Mouse (Mus musculus) stomach, postnatal 0 days (tissue): Measurements from ENCODE around the gene Rrp8. TPM values are rescaled to one million over a fixed set of nuclear protein-coding genes. Genes with fewer than 3 reads are reported as not detected.

Experiments used
- ATAC-seq: fragments of 200-750 bp; cut with Nextera tagmentation; 2 replicates; pipeline ENCODE4 v1.8.0; 2017; ENCODE audit not compliant: low FRiP score, low TSS enrichment
- DNase-seq: peaks from one replicate; pipeline ENCODE4 v3.0.0-alpha.2; 2016; ENCODE audit warnings: low spot score
- H3K27ac ChIP-seq: fragments of 300-500 bp; sonication (generic); replicated peaks from 2 replicates; pipeline ENCODE4 v1.5.1; 2014; ENCODE audit warnings: mild to moderate bottlenecking, control low read depth
- H3K27me3 ChIP-seq: fragments of 300-500 bp; sonication (generic); 2 replicates; pipeline ENCODE4 v1.6.1; 2014; ENCODE audit warnings: low read length; ENCODE audit not compliant: control insufficient read depth, insufficient read depth
- H3K36me3 ChIP-seq: fragments of 300-500 bp; sonication (generic); 2 replicates; pipeline ENCODE4 v1.6.1; 2014; ENCODE audit warnings: low read length, mixed read lengths; ENCODE audit not compliant: control insufficient read depth, insufficient read depth
- H3K4me1 ChIP-seq: fragments of 300-500 bp; sonication (generic); replicated peaks from 2 replicates; pipeline ENCODE4 v1.6.1; 2014; ENCODE audit warnings: antibody characterized with exemption; ENCODE audit not compliant: control insufficient read depth, insufficient read depth
- H3K4me2 ChIP-seq: fragments of 300-500 bp; sonication (generic); replicated peaks from 2 replicates; pipeline ENCODE4 v1.6.1; 2014; ENCODE audit warnings: low read depth, mild to moderate bottlenecking, control low read depth, moderate library complexity
- H3K4me3 ChIP-seq: fragments of 300-500 bp; sonication (generic); 2 replicates; pipeline ENCODE4 v1.5.1; 2014; ENCODE audit warnings: low read depth, low read length, control low read depth
- H3K9ac ChIP-seq: fragments of 300-500 bp; sonication (generic); 2 replicates; pipeline ENCODE4 v1.6.1; 2014; ENCODE audit warnings: mild to moderate bottlenecking, low read length, control low read depth, mixed read lengths
- H3K9me3 ChIP-seq: fragments of 300-500 bp; sonication (generic); 2 replicates; pipeline ENCODE4 v1.6.1; 2016; ENCODE audit warnings: low read length; ENCODE audit not compliant: control insufficient read depth
- CTCF ChIP-seq: IDR thresholded peaks from 2 replicates; pipeline ENCODE4 v1.5.1; 2016; ENCODE audit warnings: antibody characterized with exemption, low read depth, mild to moderate bottlenecking, moderate library complexity
- EP300 ChIP-seq: optimal IDR thresholded peaks from 2 replicates; pipeline ENCODE3; 2016; ENCODE audit warnings: antibody characterized with exemption
- WGBS: fragments of 180-500 bp; shearing (Covaris S2); extraction: QIAGEN DNeasy Blood & Tissue Kit; methylation state at CpG from one replicate; pipeline ENCODE4 v1.1.7; 2014; 5-methylcytosine and 5-hydroxymethylcytosine counted together
- polyA plus RNA-seq: library from polyadenylated mRNA; unstranded; fragments of >200 nt; fragmentation: Nextera tagmentation; extraction: Ambion mirVana; gene quantifications from 2 replicates; pipeline ENCODE4 v1.2.1, GENCODE M21; 2015

Rrp8 gene
- polyA plus RNA-seq, 1 experiment from 2014 or later, result 21.3 TPM

- Histone ChIP-seq H3K9me3 (no peaks in the 10 kb centered on the region), H3K9ac (no peak overlapping the region), H3K27ac (no peak overlapping the region), H3K4me3 (no peak overlapping the region), H3K4me1 (no peaks in the 10 kb centered on the region), H3K36me3 (no peaks in the 10 kb centered on the region), H3K27me3 (no peaks in the 10 kb centered on the region), H3K4me2 (no peak overlapping the region)
- TF ChIP-seq EP300 (no peak), CTCF (no peak)
- WGBS, result 73% methylated on average over 1 of the region's 1 CpGs
- DNase-seq (no peak), ATAC-seq (no peak)
These were observed 46.3 kb downstream of the Rrp8 start for GRCm38 (mm10) chr7:105690875-105691274.

- TF ChIP-seq CTCF, result no peak
- TF ChIP-seq EP300, result no peak
- no peaks in the 10 kb centered on the region for H3K9me3 ChIP-seq
- 15% methylated on average over 13 of the region's 13 CpGs for WGBS
- H3K27me3 ChIP-seq, result no peaks in the 10 kb centered on the region
- no peak overlapping the region for H3K4me2 ChIP-seq
- ATAC-seq, result no peak
- H3K4me1 ChIP-seq, result no peaks in the 10 kb centered on the region
- DNase-seq, result no peak
- no peaks in the 10 kb centered on the region for H3K36me3 ChIP-seq
- no peak overlapping the region for H3K9ac ChIP-seq
- no peak overlapping the region for H3K27ac ChIP-seq
- H3K4me3 ChIP-seq, result no peak overlapping the region
These were observed 51.5 kb downstream of the Rrp8 start for GRCm38 (mm10) chr7:105685541-105686197.

Other genes starting within 250 kb of the Rrp8 start
- gene Smpd1, start 183.0 kb downstream of the Rrp8 start, polyA plus RNA-seq, result 79.7 and 91.0 TPM in 2 replicates
- 16.6 and 18.5 TPM in 2 replicates for gene Apbb1, start 155.7 kb downstream of the Rrp8 start, polyA plus RNA-seq
- 2.7 and 5.4 TPM in 2 replicates for gene Hpx, start 137.2 kb downstream of the Rrp8 start, polyA plus RNA-seq
- 14.5 TPM in 2 replicates for gene Trim3, start 103.8 kb downstream of the Rrp8 start, polyA plus RNA-seq
- 184 and 204 TPM in 2 replicates for gene Timm10b, start 97.3 kb downstream of the Rrp8 start, polyA plus RNA-seq
- gene Arfip2, start 97.0 kb downstream of the Rrp8 start, polyA plus RNA-seq, result 53.0 and 53.2 TPM in 2 replicates
- gene Gm45799, start 96.8 kb downstream of the Rrp8 start, polyA plus RNA-seq, result 42.7 and 45.1 TPM in 2 replicates
- gene Dnhd1, start 86.6 kb downstream of the Rrp8 start, polyA plus RNA-seq, result 0.07 and 0.19 TPM in 2 replicates
- 265 and 289 TPM in 2 replicates for gene Ilk, start 793 bp downstream of the Rrp8 start, polyA plus RNA-seq
- gene Taf10, start 7.0 kb upstream of the Rrp8 start, polyA plus RNA-seq, result 109 and 118 TPM in 2 replicates
- gene Tpp1, start 14.8 kb upstream of the Rrp8 start, polyA plus RNA-seq, result 46.1 and 52.6 TPM in 2 replicates
- 2.5 and 2.8 TPM in 2 replicates for gene Dchs1, start 50.3 kb upstream of the Rrp8 start, polyA plus RNA-seq
- 320 and 359 TPM in 2 replicates for gene Mrpl17, start 73.7 kb upstream of the Rrp8 start, polyA plus RNA-seq
- 0.22 and 0.30 TPM in 2 replicates for gene Gm4070, start 216.6 kb upstream of the Rrp8 start, polyA plus RNA-seq